Mouse (Mus musculus) mammary gland, adult 2 months (tissue): Measurements from ENCODE around the gene Rab10. TPM values are rescaled to one million over a fixed set of nuclear protein-coding genes. Genes with fewer than 3 reads are reported as not detected.

Source experiments
- polyA plus RNA-seq: library from polyadenylated mRNA; depleted of rRNA; stranded (reverse); fragments of >200 nt; gene quantifications from 2 replicates; pipeline ENCODE4 v1.2.3, GENCODE M21; 2012; ENCODE audit warnings: low replicate concordance; rRNA removed

Rab10 gene
- polyA plus RNA-seq, result 39.5 and 43.5 TPM in 2 replicates

DNA sequence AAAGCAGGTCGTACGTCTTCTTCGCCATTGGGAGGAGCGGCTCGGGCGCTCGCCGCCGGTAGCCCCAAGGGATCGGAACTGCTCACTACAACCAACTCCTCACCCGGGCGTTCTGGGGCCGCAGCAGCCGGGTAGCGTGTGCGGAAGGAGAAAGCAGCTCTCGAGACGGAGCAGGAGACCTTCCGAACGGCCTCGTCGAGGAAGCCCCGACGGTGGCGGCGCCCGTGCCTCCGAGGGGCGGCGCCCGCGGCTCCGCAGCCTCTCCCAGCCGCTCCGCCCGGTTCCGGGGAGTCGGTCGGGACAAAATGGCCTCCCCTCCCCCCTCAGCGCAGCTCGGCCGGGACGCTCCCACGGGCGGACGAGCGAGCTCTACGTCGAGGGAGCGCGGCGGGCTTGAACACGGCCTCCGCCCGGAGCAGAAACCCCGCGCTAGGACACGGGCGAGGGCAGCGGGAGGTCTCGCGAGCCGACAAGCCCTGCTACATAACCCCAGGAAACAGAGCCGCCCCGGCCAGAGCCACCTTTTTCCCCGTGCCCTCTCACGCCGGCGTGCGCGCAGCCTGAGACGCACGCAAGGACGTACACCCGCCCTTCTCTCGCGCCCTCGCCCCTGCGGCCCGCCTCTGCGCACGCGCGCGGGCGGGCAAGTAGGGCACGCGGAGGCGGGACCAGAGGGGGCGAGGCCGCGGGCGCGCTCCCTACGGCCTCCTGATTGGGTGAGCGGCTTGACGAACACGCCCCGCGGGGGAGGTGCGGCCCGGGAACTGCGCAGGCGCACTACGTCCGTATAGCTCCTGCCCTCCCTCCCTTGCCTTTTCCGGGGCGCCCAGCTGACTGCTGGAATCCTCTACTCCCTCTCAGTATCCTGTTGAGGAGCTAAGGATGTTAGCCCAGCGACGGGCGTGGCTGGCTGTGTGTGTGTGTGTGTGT lies at the start of gene Rab10:
TSS of gene Rab10 (minus strand) at position 579 of the 930 bp plus-strand sequence.

Other genes with a start within 250 kb of the Rab10 start
- gene Kif3c, start 55.2 kb upstream of the Rab10 start, polyA plus RNA-seq, result 6.9 and 16.7 TPM in 2 replicates
- gene Asxl2, start 116.9 kb upstream of the Rab10 start, polyA plus RNA-seq, result 7.7 and 10.9 TPM in 2 replicates